Mouse (Mus musculus): ENCODE results near the gene Mapk8ip3. TPM values are rescaled to one million over a fixed set of nuclear protein-coding genes. Genes with fewer than 3 reads are reported as not detected.

Mapk8ip3 gene
- total RNA-seq, 2 experiments from 2014 or later = 35.3 to 104 TPM

- no peak for ATAC-seq (replicated peaks; ENCODE audit: low FRiP score, low TSS enrichment, poor library complexity, severe bottlenecking)
Measured at GRCm38 (mm10) chr17:24887291-24888080, 49.3 kb downstream of the Mapk8ip3 start.

DNA sequence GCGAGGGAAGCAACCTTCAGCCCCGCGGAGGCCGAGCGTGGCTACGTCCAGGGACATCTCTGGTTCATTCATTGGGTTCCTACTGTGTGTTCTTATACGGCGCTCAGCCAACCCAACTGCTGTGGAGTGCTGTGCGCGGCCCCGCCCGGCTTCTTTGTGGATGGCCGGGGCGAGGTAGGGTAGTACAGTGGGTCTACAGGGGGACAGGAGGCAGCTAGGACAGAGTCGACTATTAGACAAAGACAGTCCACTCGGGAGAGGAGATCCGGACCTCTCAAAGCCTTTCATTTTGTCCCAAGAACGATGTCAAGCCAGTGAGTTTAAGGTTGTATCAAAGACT is 49.9 kb downstream of the Mapk8ip3 start:
- no peak for ATAC-seq (replicated peaks; ENCODE audit: low FRiP score, low TSS enrichment, poor library complexity, severe bottlenecking)

GRCm38 (mm10) chr17:24886134-24886931 is 50.4 kb downstream of the Mapk8ip3 start, which contains the start of the genes Nubp2 and Spsb3:
Nubp2 (minus strand) TSS chr17:24886349.
Spsb3 (plus strand) TSS chr17:24886643.
- peak; percentile 90 for ATAC-seq (replicated peaks; ENCODE audit: low FRiP score, low TSS enrichment, poor library complexity, severe bottlenecking)

- ATAC-seq (replicated peaks; ENCODE audit: low FRiP score, low TSS enrichment, poor library complexity, severe bottlenecking) = no peak
Measured at GRCm38 (mm10) chr17:24885356-24886133, 51.2 kb downstream of the Mapk8ip3 start.

- ATAC-seq (replicated peaks; ENCODE audit: low FRiP score, low TSS enrichment, poor library complexity, severe bottlenecking) = no peak
Measured at GRCm38 (mm10) chr17:24884391-24884790, 52.4 kb downstream of the Mapk8ip3 start.

GRCm38 (mm10) chr17:24881738-24882440 is 54.9 kb downstream of the Mapk8ip3 start:
- ATAC-seq (replicated peaks; ENCODE audit: low FRiP score, low TSS enrichment, poor library complexity, severe bottlenecking) = no peak

GRCm38 (mm10) chr17:24878531-24878930 is 58.2 kb downstream of the Mapk8ip3 start:
- no peak for ATAC-seq (replicated peaks; ENCODE audit: low FRiP score, low TSS enrichment, poor library complexity, severe bottlenecking)

GRCm38 (mm10) chr17:24878117-24878397 is 58.7 kb downstream of the Mapk8ip3 start:
- ATAC-seq (replicated peaks; ENCODE audit: low FRiP score, low TSS enrichment, poor library complexity, severe bottlenecking) = no peak

- no peak for ATAC-seq (replicated peaks; ENCODE audit: low FRiP score, low TSS enrichment, poor library complexity, severe bottlenecking)
Measured at GRCm38 (mm10) chr17:24877336-24878116, 59.3 kb downstream of the Mapk8ip3 start.

DNA sequence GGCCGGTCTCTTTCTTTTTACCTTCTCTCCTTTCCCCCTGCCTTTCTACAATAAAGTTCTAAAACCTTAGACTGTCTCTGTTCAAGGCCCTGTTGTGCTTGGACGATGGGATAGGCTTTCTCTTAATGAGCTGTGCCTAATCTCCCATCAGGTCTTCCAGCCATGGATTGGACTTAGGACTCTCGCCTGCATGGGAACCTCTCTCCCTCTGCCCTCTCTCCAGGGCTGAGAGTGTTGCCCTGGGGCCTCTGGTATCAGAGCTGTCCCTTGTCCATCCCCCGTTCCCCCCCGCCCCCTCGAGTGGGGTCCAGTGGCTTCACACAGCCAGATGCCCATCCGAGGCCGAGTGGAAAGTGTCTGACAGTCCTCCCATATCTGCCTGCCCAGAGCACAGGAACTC is 61.8 kb downstream of the Mapk8ip3 start:
- no peak for ATAC-seq (replicated peaks; ENCODE audit: low FRiP score, low TSS enrichment, poor library complexity, severe bottlenecking)

DNA sequence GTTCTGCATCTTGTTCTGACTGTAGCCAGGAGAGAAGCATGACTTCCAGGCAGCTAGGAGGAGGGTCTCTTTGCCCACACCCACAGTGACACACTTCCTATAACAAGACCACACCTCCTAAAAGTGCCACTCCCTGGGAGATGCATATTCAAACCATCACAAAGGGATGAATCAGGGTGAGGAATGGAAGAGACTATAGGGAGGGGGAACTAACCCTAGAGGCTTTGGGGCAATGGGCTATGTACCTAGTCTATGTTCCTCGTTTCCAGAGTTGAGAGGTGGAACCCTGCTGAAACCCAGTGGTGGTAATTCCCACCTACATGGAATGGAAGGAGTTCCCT is 62.4 kb downstream of the Mapk8ip3 start:
- ATAC-seq (replicated peaks; ENCODE audit: low FRiP score, low TSS enrichment, poor library complexity, severe bottlenecking) = no peak

DNA sequence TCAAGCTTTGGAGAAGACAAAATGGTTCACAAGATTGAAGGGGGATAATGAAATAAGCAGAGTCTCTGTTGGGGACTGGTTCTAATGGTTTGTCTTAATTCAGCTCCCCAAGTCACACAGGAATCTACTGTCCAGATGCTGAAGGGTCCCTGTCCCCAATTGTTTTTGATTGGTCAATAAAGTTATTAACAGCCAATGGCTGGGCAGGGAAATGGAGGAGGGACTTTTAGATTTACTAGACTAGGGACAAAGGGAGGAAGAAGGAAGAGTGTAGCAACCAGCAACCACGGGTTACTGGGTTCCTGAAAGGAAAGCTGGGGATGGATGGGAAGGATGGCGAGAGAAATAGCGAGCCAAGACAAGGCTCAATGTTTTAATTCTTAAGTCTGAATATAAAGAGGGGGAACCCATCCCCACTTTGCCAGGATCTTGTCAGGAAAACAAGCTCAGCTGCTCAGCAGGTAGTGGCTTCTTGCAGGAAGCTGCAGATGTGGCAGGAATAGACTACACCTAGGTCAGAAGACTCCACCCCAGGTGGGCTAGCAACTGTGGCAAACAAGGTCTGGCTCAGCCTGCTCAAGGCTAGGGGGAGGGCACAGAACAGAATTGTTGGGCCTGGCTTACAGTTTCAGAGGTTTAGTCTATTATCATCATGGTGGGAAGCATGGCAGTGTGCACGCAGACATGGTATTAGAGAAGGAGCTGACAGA is 62.9 kb downstream of the Mapk8ip3 start:
- ATAC-seq (replicated peaks; ENCODE audit: low FRiP score, low TSS enrichment, poor library complexity, severe bottlenecking) = no peak

GRCm38 (mm10) chr17:24867914-24868313 is 68.9 kb downstream of the Mapk8ip3 start:
- ATAC-seq (replicated peaks; ENCODE audit: low FRiP score, low TSS enrichment, poor library complexity, severe bottlenecking) = no peak

- ATAC-seq (replicated peaks; ENCODE audit: low FRiP score, low TSS enrichment, poor library complexity, severe bottlenecking) = no peak
Measured at GRCm38 (mm10) chr17:24865776-24866175, 71.0 kb downstream of the Mapk8ip3 start, which contains the start of gene Igfals. Igfals (plus strand) TSS chr17:24865997.

DNA sequence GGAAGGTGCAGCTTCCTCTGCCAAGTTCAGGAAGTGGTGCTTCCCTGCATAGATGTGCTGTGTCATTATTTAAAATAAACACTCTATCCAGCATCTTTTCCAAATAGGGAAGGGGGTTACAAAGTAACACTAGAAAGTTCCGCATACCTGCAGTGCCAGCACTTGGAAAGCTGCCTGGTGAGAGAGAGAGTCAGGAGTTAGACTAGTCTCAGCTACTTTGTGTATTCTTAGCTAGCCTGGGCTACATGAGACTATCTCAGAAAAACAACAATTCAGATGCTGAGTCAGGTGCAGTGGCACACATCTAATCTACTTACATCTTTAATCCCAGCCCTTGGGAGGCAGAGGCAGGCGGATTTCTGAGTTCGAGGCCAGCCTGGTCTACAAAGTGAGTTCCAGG is 75.0 kb downstream of the Mapk8ip3 start:
- no peak for ATAC-seq (replicated peaks; ENCODE audit: low FRiP score, low TSS enrichment, poor library complexity, severe bottlenecking)

DNA sequence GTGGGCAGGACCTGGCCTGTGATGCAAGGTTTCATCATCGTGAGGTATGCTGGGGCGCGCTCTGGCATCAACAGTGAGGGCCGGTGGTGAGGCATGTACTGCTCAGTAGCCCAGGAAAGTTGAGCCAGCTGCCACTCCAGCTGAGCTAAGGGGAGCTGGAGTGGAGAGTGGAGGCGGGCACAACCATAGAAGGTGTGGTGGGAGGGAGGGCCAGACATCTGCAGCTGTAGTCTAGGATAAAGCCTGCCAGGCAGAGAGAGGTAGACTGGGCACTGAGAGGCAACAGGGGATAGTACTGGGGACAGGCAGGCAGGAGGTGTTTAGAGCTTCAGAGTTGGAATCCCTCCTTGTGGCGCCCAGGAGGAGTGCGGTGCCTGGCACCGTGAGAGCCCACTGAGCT is 76.7 kb downstream of the Mapk8ip3 start:
- peak; percentile 71 for ATAC-seq (replicated peaks; ENCODE audit: low FRiP score, low TSS enrichment, poor library complexity, severe bottlenecking)

DNA sequence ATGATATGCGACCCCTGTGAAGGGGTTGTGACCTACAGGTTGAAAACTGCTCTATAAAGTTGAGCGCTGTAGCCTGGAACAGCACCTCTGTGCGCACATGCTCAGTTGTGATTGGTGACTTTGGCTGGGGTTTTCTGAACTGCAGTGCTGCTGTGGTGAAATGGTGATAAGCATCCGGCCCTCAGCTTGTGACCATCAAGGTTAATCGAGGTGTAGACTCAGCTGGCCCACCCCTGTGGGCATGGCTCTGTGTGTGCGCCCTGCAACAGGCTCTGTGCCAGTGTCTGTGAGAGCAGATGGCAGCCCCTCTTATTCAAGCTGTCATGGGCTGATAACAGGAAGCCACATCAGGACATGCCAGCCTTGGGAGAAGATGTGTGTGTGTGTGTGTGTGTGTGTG is 77.8 kb downstream of the Mapk8ip3 start:
- peak; percentile 93 for ATAC-seq (replicated peaks; ENCODE audit: low FRiP score, low TSS enrichment, poor library complexity, severe bottlenecking)

DNA sequence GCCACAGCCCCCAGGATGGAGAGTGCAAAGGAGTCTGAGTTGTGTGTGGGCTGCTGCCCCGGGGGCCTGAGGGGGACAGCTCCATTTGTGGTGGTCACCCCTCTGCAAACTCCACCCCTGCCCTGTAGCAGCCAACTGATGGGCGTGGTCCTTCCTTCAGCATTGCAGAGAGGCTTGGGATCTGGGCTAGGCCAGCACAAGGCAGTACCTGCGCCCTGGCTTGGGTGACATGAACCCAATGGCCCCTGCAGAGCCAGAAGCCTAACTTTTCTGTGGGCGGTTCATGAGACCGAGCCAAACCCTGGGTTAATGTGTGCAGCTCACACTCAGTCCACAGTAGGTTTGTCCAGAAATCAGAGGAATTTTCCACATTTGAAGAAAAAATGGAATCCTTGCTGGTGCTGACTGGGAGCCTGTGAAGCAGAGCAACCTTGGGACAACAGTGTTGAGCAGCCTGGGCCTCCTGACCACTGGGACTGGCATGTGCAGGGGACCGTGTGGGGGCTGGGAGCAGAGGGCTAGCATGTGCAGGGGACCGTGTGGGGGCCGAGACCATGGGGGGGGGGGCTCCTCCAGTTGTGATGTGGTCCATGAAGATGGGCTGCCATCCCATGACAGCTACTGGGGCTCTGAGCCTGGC is 78.8 kb downstream of the Mapk8ip3 start:
- no peak for ATAC-seq (replicated peaks; ENCODE audit: low FRiP score, low TSS enrichment, poor library complexity, severe bottlenecking)
